Mouse (Mus musculus) megakaryocyte, embryonic 14.5 days (primary cell): Measurements from ENCODE around the gene Rap2c.

Source experiments
- FLI1 ChIP-seq: IDR thresholded peaks from 2 replicates; pipeline ENCODE4 v1.6.1; 2012; ENCODE audit warnings: low read length, inconsistent platforms, mixed read lengths
- GATA1 ChIP-seq: IDR thresholded peaks from 3 replicates; pipeline ENCODE4 v1.6.1; 2012; ENCODE audit warnings: mixed read lengths, low read length, inconsistent platforms, borderline replicate concordance

- TF ChIP-seq GATA1 (no peak), FLI1 (no peak)
Observed at GRCm38 (mm10) chrX:51019884-51020283, 2.1 kb upstream of the Rap2c start.
